Mouse (Mus musculus) small intestine, adult 2 months (tissue): ENCODE data around the gene Zfp108. TPM values are rescaled to one million over a fixed set of nuclear protein-coding genes. Genes with fewer than 3 reads are reported as not detected.

Experiments
- H3K27ac ChIP-seq: fragments of 200-500 bp; 2 replicates; pipeline ENCODE4 v1.5.1; 2012; ENCODE audit warnings: low read depth, low read length, control low read depth, inconsistent platforms; ENCODE audit not compliant: insufficient read depth
- H3K27me3 ChIP-seq: fragments of 200-500 bp; 2 replicates; pipeline ENCODE4 v1.6.1; 2012; ENCODE audit warnings: mild to moderate bottlenecking, moderate library complexity, low read length, inconsistent platforms; ENCODE audit not compliant: control insufficient read depth, insufficient read depth
- H3K36me3 ChIP-seq: fragments of 200-500 bp; 2 replicates; pipeline ENCODE4 v1.6.1; 2012; ENCODE audit warnings: mild to moderate bottlenecking, low read length, control low read depth, inconsistent platforms; ENCODE audit not compliant: control insufficient read depth, insufficient read depth
- H3K4me1 ChIP-seq: fragments of 200-500 bp; 2 replicates; pipeline ENCODE4 v1.6.1; 2012; ENCODE audit warnings: low read length, inconsistent platforms, mixed read lengths; ENCODE audit not compliant: control insufficient read depth, insufficient read depth, insufficient read length
- H3K4me3 ChIP-seq: fragments of 200-500 bp; 2 replicates; pipeline ENCODE4 v1.5.1; 2012; ENCODE audit warnings: low read depth, mild to moderate bottlenecking, control low read depth, inconsistent platforms, low read length, moderate library complexity
- CTCF ChIP-seq: fragments of 200-500 bp; IDR thresholded peaks from 2 replicates; pipeline ENCODE4 v1.5.1; 2012; ENCODE audit warnings: low read depth, mild to moderate bottlenecking, control low read depth, inconsistent platforms, low read length, moderate library complexity, mixed read lengths; ENCODE audit not compliant: insufficient replicate concordance, insufficient read length; ENCODE audit errors: extremely low read depth
- POLR2A ChIP-seq: fragments of 200-500 bp; IDR thresholded peaks from 2 replicates; pipeline ENCODE4 v1.6.1; 2012; ENCODE audit warnings: low read depth, mild to moderate bottlenecking, control low read depth, inconsistent platforms, low read length, moderate library complexity
- WGBS: fragments of 180-500 bp; shearing (Covaris S2); methylation state at CpG from one replicate; pipeline ENCODE4 v1.1.7; 2018; 5-methylcytosine and 5-hydroxymethylcytosine counted together
- polyA plus RNA-seq: library from polyadenylated mRNA; depleted of rRNA; stranded (reverse); fragments of >200 nt; gene quantifications from 2 replicates; pipeline ENCODE4 v1.2.3, GENCODE M21; 2012

Zfp108 gene
- polyA plus RNA-seq, 1 experiment, result 0.18 TPM

DNA sequence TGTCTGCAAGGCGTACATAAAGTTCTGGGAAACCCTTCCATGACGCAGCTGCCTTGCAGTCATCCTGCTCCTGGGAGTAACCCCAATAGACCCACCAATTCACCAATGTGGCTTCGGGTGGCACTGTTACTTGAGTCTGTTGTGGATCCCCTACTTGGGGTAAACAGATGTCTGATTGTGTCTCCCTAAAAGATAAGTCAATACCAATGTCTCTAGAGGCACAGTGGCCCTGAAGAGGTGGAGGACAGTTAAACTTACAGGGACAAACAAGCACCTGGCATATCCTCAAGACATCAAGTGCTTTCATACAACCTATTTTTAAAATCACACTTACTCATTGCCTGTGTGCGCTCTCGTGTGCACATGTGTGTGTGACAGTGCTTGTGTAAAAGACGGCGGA, 40.8 kb downstream of the Zfp108 start:
- peaks cover 8% of the 10 kb centered on the region; the same call in 1 of the 2 replicates for H3K36me3 ChIP-seq

DNA sequence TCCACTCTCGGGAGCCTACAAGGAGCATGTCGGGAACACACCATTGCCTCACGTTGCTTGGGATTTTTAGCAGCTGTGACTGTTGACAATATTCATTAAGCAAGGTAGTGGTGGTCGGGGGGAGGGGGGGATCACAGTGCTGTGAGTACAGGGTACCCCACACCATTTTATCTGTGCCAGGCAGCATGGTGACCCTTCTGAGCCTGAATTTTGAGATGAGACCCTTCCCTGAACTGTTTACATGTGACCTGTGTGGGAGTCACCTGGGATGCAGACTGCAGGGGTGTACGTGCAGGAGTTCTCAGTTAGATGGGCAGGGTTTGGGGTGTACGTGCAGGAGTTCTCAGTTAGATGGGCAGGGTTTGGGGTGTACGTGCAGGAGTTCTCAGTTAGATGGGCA, 41.8 kb downstream of the Zfp108 start:
- no peak overlapping the region for H3K4me3 ChIP-seq
- H3K27me3 ChIP-seq, result no peaks in the 10 kb centered on the region
- peaks cover 6% of the 10 kb centered on the region; the same call in 1 of the 2 replicates for H3K36me3 ChIP-seq
- no peak for TF ChIP-seq POLR2A
- no peak for TF ChIP-seq CTCF
- no peak overlapping the region for H3K27ac ChIP-seq
- 94% methylated on average over 7 of the region's 7 CpGs for WGBS
- H3K4me1 ChIP-seq, result peaks cover 4% of the 10 kb centered on the region; the same call in 1 of the 2 replicates

More for the DNA sequence above, 40.8 kb downstream of the Zfp108 start:
- Histone ChIP-seq H3K4me1 (peaks cover 4% of the 10 kb centered on the region; the same call in 1 of the 2 replicates), H3K4me3 (no peak overlapping the region), H3K27me3 (no peaks in the 10 kb centered on the region), H3K27ac (no peak overlapping the region)
- WGBS, result 97% methylated on average over 7 of the region's 7 CpGs
- TF ChIP-seq CTCF (no peak), POLR2A (no peak)

DNA sequence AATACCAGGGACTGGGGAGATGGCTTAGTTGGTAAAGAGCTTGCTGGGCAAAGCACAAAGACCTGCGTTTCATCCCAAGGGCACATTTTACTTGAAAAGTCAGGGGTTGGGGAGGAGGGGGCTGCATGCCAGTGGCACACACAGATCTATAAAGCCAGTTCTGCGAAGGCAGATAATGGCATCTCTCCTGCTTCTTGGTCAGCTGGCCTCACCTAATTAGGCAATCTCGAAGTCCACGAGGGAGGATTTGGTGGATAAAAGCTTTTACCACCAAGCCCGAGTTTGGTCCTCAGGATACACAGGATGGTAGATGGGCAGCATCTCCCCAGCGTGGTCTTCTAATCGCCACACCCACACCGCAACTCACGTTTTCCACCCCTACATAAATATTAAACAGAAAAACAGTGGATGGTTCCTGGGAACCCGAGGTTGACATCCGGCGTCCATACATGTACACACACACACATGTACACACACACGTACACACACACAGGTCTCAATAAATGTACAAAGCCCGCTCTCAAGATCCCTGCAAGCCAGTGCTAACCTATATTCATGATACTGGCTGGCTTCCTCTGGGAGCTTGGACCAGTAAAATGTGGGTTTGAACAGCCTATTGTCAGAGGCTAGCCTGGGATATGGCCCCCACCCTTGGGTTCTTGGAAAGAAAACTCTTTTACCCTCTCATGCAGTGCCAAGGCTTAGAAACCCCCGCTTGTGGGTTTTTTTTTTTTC, 42.9 kb downstream of the Zfp108 start:
- TF ChIP-seq POLR2A (no peak), CTCF (no peak)
- peaks cover 2% of the 10 kb centered on the region; the same call in 1 of the 2 replicates for H3K36me3 ChIP-seq
- 92% methylated on average over 15 of the region's 15 CpGs for WGBS
- no peak overlapping the region for H3K27ac ChIP-seq
- no peaks in the 10 kb centered on the region for H3K27me3 ChIP-seq
- H3K4me3 ChIP-seq, result no peak overlapping the region
- peaks cover 4% of the 10 kb centered on the region; the same call in 1 of the 2 replicates for H3K4me1 ChIP-seq

DNA sequence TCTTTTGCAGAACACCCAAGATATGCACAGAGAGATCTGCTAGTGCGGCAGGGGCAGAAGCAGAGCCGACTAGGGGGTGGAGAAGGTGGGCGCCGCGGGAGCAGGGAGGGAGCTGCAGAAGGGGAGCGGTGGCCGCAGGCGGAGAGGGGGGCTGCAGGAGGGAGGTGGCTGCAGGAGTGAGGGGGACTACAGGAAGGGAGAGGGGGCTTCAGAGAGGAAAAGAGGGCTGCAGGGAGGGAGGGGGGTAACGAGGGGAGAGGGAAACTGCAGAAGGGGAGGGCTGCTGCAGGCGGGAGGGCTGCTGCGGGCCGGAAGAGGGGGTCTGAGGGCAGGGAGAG, 44.0 kb downstream of the Zfp108 start:
- WGBS, result 11% methylated on average over 12 of the region's 12 CpGs
- Histone ChIP-seq H3K4me1 (peaks cover 4% of the 10 kb centered on the region; the same call in 1 of the 2 replicates), H3K27me3 (no peaks in the 10 kb centered on the region), H3K4me3 (peak overlapping the region; percentile 98), H3K27ac (no peak overlapping the region), H3K36me3 (peaks cover 5% of the 10 kb centered on the region)
- TF ChIP-seq POLR2A (no peak), CTCF (no peak)

DNA sequence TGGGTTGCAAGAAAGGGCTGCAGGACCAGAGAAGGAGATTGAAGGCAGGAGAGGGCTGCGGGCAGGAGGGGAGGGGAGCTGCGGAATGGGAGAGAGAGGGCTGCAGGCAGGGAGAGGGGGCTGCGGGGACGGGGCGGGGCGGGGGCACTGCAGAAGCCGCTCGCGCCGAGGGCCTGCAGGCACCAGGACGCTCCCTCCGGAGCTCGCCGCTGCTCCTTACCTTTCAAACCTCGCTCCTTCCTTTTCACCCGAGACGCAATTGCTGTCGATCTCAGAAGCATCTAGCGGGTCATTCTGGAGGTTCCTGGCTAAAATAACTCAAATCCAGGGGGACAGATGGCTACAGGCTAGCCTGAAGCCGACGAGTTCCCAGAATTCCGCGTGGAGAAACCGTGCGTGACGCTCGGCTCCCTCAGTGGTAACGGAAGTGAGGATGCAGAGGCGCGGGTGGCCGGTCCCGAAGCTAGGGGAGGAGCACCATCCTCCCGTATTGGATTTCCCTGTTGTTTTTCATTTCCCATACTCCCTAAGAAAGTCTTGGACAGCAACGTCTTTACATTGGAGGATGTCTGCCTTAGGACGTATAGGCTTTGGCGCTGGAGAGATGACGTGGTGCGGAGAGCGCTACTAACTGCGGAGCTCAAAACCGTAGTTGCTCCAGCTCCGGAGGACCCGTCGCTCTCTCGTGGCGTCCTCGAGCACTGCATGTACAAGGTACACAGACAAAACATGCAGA, 44.5 kb downstream of the Zfp108 start:
- peaks cover 5% of the 10 kb centered on the region for H3K36me3 ChIP-seq
- H3K4me3 ChIP-seq, result peak overlapping the region; percentile 98
- under 1% methylated on average over 43 of the region's 47 CpGs for WGBS
- no peak overlapping the region for H3K27ac ChIP-seq
- peak; percentile 40; the same call in 1 of the 2 replicates for TF ChIP-seq CTCF
- TF ChIP-seq POLR2A, result no peak
- H3K27me3 ChIP-seq, result no peaks in the 10 kb centered on the region
- H3K4me1 ChIP-seq, result peaks cover 4% of the 10 kb centered on the region; the same call in 1 of the 2 replicates

DNA sequence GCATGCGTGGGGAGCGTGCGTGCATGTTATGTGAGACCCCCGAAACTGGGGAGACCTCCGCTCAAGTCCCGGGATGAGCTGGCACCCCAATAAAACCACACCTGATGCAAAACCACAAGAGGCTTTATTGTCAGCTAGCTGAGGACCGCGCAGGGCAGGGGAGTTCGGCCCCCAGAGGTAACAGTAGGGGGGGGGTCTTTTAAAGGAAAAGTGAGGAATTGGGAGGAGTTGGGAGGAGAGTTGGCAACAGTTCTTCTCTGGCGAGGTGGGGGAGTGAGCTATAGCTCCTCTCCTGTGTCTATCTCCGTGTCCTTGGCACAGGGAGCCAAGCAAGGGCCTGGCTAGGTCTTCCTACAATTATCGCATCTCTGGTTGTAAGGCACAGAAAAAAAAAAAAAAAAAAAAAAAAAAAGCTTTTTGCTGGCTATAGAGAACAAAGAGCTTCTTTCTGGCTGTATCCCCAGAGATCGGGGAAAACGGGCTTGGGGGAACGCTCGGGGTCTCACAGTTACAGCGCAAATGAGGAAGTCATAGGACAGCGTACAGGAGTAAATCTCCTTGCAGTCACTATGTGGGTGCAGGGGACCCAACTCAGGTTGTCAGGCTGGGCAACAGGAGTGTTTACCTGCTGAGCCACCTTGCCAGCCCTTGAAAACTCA, 45.4 kb downstream of the Zfp108 start:
- WGBS, result 6% methylated on average over 18 of the region's 18 CpGs
- Histone ChIP-seq H3K36me3 (peaks cover 5% of the 10 kb centered on the region), H3K4me1 (peaks cover 4% of the 10 kb centered on the region; the same call in 1 of the 2 replicates), H3K4me3 (peak overlapping the region; percentile 30), H3K27ac (no peak overlapping the region), H3K27me3 (no peaks in the 10 kb centered on the region)
- TF ChIP-seq CTCF (no peak), POLR2A (no peak)
